Comparison of ENCODE assay signal across 24 mouse cellular contexts in genomic region chr11:64610724-64611123, GRCm38 (mm10).
"Had no signal": no experiment of that assay in that cellular context is flagged by ENCODE, and none has a peak within 500 bp of the region (broad histone marks: within the 10 kb centered on the region; RNA-seq: fewer than 3 reads in every experiment).

No protein-coding gene starts in this region.

- H3K27ac ChIP-seq: heart, embryonic 10.5 days; hindbrain, embryonic 13.5 days; hindbrain, embryonic 15.5 days; hindbrain, postnatal 0 days; kidney, embryonic 15.5 days; kidney, postnatal 0 days; limb, embryonic 13.5 days; limb, embryonic 15.5 days; liver, embryonic 12.5 days had no signal

- ATAC-seq: hindbrain, postnatal 0 days; intestine, embryonic 16.5 days; liver, embryonic 12.5 days had no signal

- H3K9me3 ChIP-seq: heart, embryonic 10.5 days; hindbrain, embryonic 13.5 days; hindbrain, embryonic 15.5 days; kidney, embryonic 15.5 days; limb, embryonic 13.5 days; limb, embryonic 15.5 days; liver, embryonic 12.5 days had no signal

- H3K4me1 ChIP-seq: hindbrain, embryonic 13.5 days; hindbrain, embryonic 15.5 days; kidney, embryonic 15.5 days; limb, embryonic 13.5 days; limb, embryonic 15.5 days; liver, embryonic 12.5 days had no signal

- H3K4me2 ChIP-seq: heart, embryonic 12.5 days; hindbrain, embryonic 13.5 days; hindbrain, embryonic 15.5 days; kidney, embryonic 15.5 days; limb, embryonic 13.5 days; limb, embryonic 15.5 days; liver, embryonic 12.5 days had no signal

- DNase-seq: gastrocnemius, postnatal 14 days; gastrocnemius, postnatal 36 days; heart, adult 18-20 months; heart, postnatal 10 days; heart, postnatal 4 days; kidney, adult 11 months; kidney, adult 2 months; kidney, adult 9 months; kidney, postnatal 14 days; kidney, postnatal 36 days; layer of hippocampus, adult 9-11 months; layer of hippocampus, postnatal 36 days; left cerebral cortex, postnatal 4 days had no signal

- H3K4me3 ChIP-seq: heart, embryonic 10.5 days; heart, embryonic 12.5 days; hindbrain, embryonic 13.5 days; hindbrain, embryonic 15.5 days; kidney, embryonic 15.5 days; limb, embryonic 13.5 days; limb, embryonic 15.5 days; liver, embryonic 12.5 days had no signal

- H3K36me3 ChIP-seq: heart, embryonic 10.5 days; heart, embryonic 12.5 days; hindbrain, embryonic 13.5 days; hindbrain, embryonic 15.5 days; kidney, embryonic 15.5 days; limb, embryonic 13.5 days; limb, embryonic 15.5 days; liver, embryonic 12.5 days had no signal

- H3K27me3 ChIP-seq: hindbrain, embryonic 13.5 days; hindbrain, embryonic 15.5 days; kidney, embryonic 15.5 days; limb, embryonic 13.5 days; limb, embryonic 15.5 days; liver, embryonic 12.5 days had no signal

- H3K9ac ChIP-seq: heart, embryonic 12.5 days; hindbrain, embryonic 13.5 days; hindbrain, embryonic 15.5 days; kidney, embryonic 15.5 days; limb, embryonic 13.5 days; limb, embryonic 15.5 days; liver, embryonic 12.5 days had no signal
